Mouse (Mus musculus) erythroblast, embryonic 14.5 days (primary cell): Measurements from ENCODE around the gene Abca13. TPM values are rescaled to one million over a fixed set of nuclear protein-coding genes. Genes with fewer than 3 reads are reported as not detected.
"Not testable (repeated sequence)": the region's sequence is repeated elsewhere in the genome, so short reads cannot be mapped to it uniquely, and the experiment has no call there.

Source experiments
- H3K27me3 ChIP-seq: 2 replicates; pipeline ENCODE4 v1.6.1; 2012; ENCODE audit warnings: inconsistent platforms; ENCODE audit not compliant: control insufficient read depth
- H3K36me3 ChIP-seq: 2 replicates; pipeline ENCODE4 v1.6.1; 2012; ENCODE audit warnings: mild to moderate bottlenecking, inconsistent platforms; ENCODE audit not compliant: control insufficient read depth
- H3K4me1 ChIP-seq: 2 replicates; pipeline ENCODE4 v1.6.1; 2012; ENCODE audit warnings: inconsistent platforms; ENCODE audit not compliant: control insufficient read depth
- H3K4me3 ChIP-seq: replicated peaks from 2 replicates; pipeline ENCODE3; 2012; ENCODE audit warnings: moderate library complexity, mild to moderate bottlenecking, inconsistent platforms
- H3K9me3 ChIP-seq: 2 replicates; pipeline ENCODE4 v1.6.1; 2012; ENCODE audit warnings: low read length, inconsistent platforms, mixed read lengths; ENCODE audit not compliant: control insufficient read depth
- GATA1 ChIP-seq: IDR thresholded peaks from 2 replicates; pipeline ENCODE4 v1.6.1; 2012; ENCODE audit warnings: low read length, inconsistent platforms, mixed read lengths
- TAL1 ChIP-seq: IDR thresholded peaks from 3 replicates; pipeline ENCODE4 v1.6.1; 2012; ENCODE audit warnings: low read length, inconsistent platforms, mixed read lengths
- polyA plus RNA-seq: library from polyadenylated mRNA; stranded (reverse); fragments of >175 nt; gene quantifications from 2 replicates; pipeline ENCODE4 v1.2.3, GENCODE M21; 2012

The Abca13 gene
- polyA plus RNA-seq, 1 experiment = not detected

- Histone ChIP-seq H3K36me3 (no peaks in the 10 kb centered on the region), H3K4me1 (no peaks in the 10 kb centered on the region), H3K27me3 (no peaks in the 10 kb centered on the region), H3K4me3 (no peak overlapping the region), H3K9me3 (no peaks in the 10 kb centered on the region)
- TF ChIP-seq TAL1 (no peak), GATA1 (no peak)
Observed at GRCm38 (mm10) chr11:9472400-9472799, 280.7 kb downstream of the Abca13 start.

DNA sequence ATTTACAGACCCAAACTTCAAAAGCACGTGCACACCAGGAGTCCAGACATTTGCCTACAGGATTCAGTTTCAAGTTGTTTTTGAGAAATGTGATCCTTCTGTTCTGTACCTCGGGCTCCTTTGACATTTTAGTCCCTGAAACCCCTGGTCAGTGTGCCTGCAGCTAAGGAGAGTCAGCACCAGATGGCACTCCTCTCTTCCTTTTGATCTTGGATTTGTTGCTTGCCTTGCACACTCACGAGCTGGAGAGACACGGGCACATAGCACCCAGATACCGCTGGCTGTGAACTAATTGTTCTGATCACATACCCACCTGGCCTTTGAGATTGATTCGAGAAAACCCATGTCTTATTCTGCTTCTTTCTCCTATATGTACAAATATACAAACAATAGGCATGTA, 289.8 kb downstream of the Abca13 start:
- no peak overlapping the region for H3K4me3 ChIP-seq

GRCm38 (mm10) chr11:9500326-9501142, 308.8 kb downstream of the Abca13 start:
- Histone ChIP-seq H3K4me3 (no peak overlapping the region), H3K4me1 (no peaks in the 10 kb centered on the region), H3K27me3 (no peaks in the 10 kb centered on the region), H3K36me3 (no peaks in the 10 kb centered on the region), H3K9me3 (no peaks in the 10 kb centered on the region)
- TF ChIP-seq TAL1 (no peak), GATA1 (no peak)

More for the DNA sequence above, 289.8 kb downstream of the Abca13 start:
- Histone ChIP-seq H3K9me3 (no peaks in the 10 kb centered on the region), H3K36me3 (no peaks in the 10 kb centered on the region), H3K4me1 (no peaks in the 10 kb centered on the region), H3K27me3 (no peaks in the 10 kb centered on the region)
- no peak for TF ChIP-seq GATA1
- no peak for TF ChIP-seq TAL1

GRCm38 (mm10) chr11:9514966-9515365, 323.2 kb downstream of the Abca13 start:
- H3K4me1 ChIP-seq, H3K27me3 ChIP-seq, H3K4me3 ChIP-seq, H3K9me3 ChIP-seq, H3K36me3 ChIP-seq: not testable (repeated sequence)

DNA sequence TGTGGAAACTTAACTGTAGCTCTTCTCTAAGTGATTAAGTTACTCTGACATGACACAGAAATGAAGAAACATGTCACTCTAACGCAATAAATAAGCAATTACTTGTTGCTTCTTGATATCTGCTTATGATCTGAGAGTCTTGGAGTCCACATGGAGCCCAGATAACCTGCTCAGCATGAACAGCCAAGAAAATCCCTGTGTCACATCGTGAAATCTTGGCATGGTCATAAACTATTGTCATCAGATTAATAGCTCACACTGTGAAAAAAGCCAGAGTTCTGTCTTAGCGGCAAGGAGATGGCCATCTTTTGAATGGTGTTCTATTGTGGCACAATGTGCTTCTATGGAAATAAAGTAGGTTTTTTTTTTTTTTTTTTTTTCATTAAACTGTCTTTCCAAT, 336.8 kb downstream of the Abca13 start:
- H3K36me3 ChIP-seq = no peaks in the 10 kb centered on the region
- H3K27me3 ChIP-seq = no peaks in the 10 kb centered on the region
- H3K9me3 ChIP-seq = no peaks in the 10 kb centered on the region
- no peak for TF ChIP-seq TAL1
- TF ChIP-seq GATA1 = no peak
- H3K4me3 ChIP-seq = no peak overlapping the region
- no peaks in the 10 kb centered on the region for H3K4me1 ChIP-seq

- no peaks in the 10 kb centered on the region for H3K4me1 ChIP-seq
- no peak overlapping the region for H3K4me3 ChIP-seq
- H3K9me3 ChIP-seq = no peaks in the 10 kb centered on the region
- no peaks in the 10 kb centered on the region for H3K36me3 ChIP-seq
- H3K27me3 ChIP-seq = no peaks in the 10 kb centered on the region
- no peak for TF ChIP-seq GATA1
- no peak for TF ChIP-seq TAL1
Observed at GRCm38 (mm10) chr11:9531715-9532114, 340.0 kb downstream of the Abca13 start.

GRCm38 (mm10) chr11:9533189-9533588, 341.4 kb downstream of the Abca13 start:
- Histone ChIP-seq H3K27me3 (no peaks in the 10 kb centered on the region), H3K4me1 (no peaks in the 10 kb centered on the region), H3K9me3 (no peaks in the 10 kb centered on the region), H3K36me3 (no peaks in the 10 kb centered on the region), H3K4me3 (no peak overlapping the region)
- no peak for TF ChIP-seq GATA1
- no peak for TF ChIP-seq TAL1

GRCm38 (mm10) chr11:9533658-9534202, 342.0 kb downstream of the Abca13 start:
- no peaks in the 10 kb centered on the region for H3K27me3 ChIP-seq
- no peaks in the 10 kb centered on the region for H3K36me3 ChIP-seq
- no peak overlapping the region for H3K4me3 ChIP-seq
- TF ChIP-seq TAL1 (no peak), GATA1 (no peak)
- H3K4me1 ChIP-seq = no peaks in the 10 kb centered on the region
- H3K9me3 ChIP-seq = no peaks in the 10 kb centered on the region

DNA sequence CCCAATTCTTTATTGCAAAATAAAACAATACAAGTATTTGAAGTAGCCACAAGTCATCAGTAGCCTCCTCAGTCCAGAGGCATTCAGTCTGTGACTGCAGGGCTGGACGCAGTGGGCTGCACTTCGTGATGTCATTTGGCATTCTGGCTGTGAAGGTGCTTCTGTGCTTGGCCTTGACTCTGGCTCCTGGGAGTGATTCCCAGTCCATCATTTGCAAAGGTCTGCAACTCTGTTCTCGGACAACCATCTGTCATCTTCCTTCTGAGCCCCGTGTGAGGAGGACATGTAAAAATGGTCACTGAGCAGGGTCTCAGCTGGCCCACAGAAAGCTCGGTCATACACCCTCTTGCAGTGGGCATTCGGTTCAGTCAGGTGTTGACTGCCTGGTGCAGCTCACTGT, 345.1 kb downstream of the Abca13 start:
- no peak for TF ChIP-seq TAL1
- no peak for TF ChIP-seq GATA1
- Histone ChIP-seq H3K27me3 (no peaks in the 10 kb centered on the region), H3K4me3 (no peak overlapping the region), H3K4me1 (no peaks in the 10 kb centered on the region), H3K9me3 (no peaks in the 10 kb centered on the region), H3K36me3 (no peaks in the 10 kb centered on the region)

DNA sequence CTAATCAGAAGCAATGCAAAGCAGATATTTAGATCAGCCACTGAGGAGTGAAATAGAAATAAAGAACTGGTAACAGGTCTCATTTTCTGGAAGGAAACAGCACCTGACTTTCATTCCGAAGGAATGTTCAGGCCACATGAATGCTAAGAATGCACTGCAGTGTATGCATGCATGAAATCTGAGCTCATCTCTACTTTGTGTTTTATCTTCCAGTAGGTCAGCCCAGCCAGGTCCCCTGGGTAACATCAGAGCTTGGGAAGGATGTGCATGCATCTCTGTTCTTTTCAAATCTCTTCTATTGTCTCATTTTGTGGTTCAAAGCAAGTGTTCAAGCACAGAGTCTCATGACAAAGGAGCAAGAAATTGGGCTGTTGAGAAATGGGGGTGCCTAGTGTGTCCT, 346.6 kb downstream of the Abca13 start:
- Histone ChIP-seq H3K9me3 (no peaks in the 10 kb centered on the region), H3K27me3 (no peaks in the 10 kb centered on the region), H3K36me3 (no peaks in the 10 kb centered on the region), H3K4me1 (no peaks in the 10 kb centered on the region), H3K4me3 (no peak overlapping the region)
- no peak for TF ChIP-seq GATA1
- no peak for TF ChIP-seq TAL1
